Mouse (Mus musculus): Measurements from ENCODE around the gene Cfap100.

DNA sequence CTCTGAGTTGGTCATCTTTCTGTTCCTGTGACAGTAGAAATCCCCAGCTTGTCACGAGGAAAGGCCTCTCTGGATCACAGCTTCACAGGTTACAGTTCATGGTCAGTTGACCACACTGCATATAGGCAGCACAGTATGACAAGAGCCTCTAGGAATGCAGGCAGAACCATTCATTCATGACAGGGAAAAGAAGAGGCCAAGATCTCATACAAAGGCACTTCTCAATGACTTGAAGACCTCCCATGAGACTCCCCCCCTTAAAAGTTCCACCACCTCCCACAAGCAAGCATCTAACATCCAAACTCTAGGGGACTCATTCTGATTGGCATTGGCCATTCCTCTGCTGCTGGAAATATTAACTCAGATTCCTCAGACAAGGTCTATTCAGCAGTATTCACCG lies 69.2 kb downstream of the Cfap100 start:
- TF ChIP-seq CTCF (IDR thresholded peaks at IDR 0.05; ENCODE audit: insufficient read depth, low read length) (no peak), POLR2A (IDR thresholded peaks at IDR 0.05; ENCODE audit: borderline replicate concordance, extremely low read depth, low read depth, low read length) (no peak)
